Mouse (Mus musculus): Measurements from ENCODE around the gene Rpap3. TPM values are rescaled to one million over a fixed set of nuclear protein-coding genes. Genes with fewer than 3 reads are reported as not detected.

The Rpap3 gene
- polyA plus RNA-seq, 1 experiment from 2014 or later, result 29.7 TPM

DNA sequence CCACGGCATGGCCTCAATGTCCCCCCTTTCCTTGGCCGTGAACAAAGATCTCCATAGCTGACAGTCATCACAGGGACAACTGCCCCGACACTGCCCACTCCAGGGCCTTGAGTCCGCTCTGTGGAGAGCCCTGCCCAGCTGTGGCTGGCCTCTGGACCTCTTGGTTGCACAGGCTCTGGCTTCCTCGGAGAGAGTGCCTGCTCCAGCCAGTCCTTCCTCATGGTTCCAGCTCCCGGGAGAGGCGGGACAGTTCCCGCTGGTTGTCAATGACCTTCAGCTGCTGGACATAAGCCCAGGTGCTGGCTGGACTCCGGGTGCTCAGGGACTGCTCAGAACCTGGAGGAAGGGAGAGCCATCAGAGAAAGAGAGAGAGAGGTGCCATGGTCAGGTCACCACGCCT, 39.7 kb upstream of the Rpap3 start:
- no peak for DNase-seq (ENCODE audit: low spot score)
- H3K4me3 ChIP-seq, result no peak overlapping the region
- 76% methylated on average over 10 of the region's 10 CpGs for WGBS
- peaks cover 11% of the 10 kb centered on the region; the same call in 1 of the 2 replicates for H3K27me3 ChIP-seq (ENCODE audit: insufficient read depth, poor library complexity, severe bottlenecking)
- peaks cover 51% of the 10 kb centered on the region for H3K4me1 ChIP-seq (replicated peaks)
- no peaks in the 10 kb centered on the region for H3K9me3 ChIP-seq
- H3K36me3 ChIP-seq, result no peaks in the 10 kb centered on the region
- H3K27ac ChIP-seq, result peak overlapping the region; percentile 46

DNA sequence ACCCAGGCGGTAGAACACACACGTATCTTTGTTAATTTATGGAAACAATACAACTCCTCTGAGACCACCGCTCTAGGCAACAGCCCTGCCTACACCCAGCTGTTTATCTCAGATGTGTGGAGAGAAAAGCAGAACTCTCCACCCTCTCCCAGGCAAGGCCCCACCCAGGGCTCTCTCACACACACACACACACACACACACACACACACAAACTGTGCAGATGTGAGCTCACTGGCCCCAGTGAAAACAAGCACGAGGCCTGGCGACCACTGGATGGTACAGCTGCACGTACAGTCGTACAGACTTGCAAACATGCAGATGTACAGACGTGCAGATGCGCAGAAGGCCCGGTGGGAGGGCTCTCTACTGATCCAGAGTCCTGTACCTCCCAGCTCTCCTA, 39.3 kb upstream of the Rpap3 start:
- H3K9me3 ChIP-seq, result no peaks in the 10 kb centered on the region
- peaks cover 11% of the 10 kb centered on the region; the same call in 1 of the 2 replicates for H3K27me3 ChIP-seq (ENCODE audit: insufficient read depth, poor library complexity, severe bottlenecking)
- H3K27ac ChIP-seq, result peak overlapping the region; percentile 46
- peaks cover 47% of the 10 kb centered on the region for H3K4me1 ChIP-seq (replicated peaks)
- H3K36me3 ChIP-seq, result no peaks in the 10 kb centered on the region
- DNase-seq (ENCODE audit: low spot score), result no peak
- WGBS, result 78% methylated on average over 10 of the region's 10 CpGs
- no peak overlapping the region for H3K4me3 ChIP-seq

- WGBS, result 71% methylated on average over 12 of the region's 12 CpGs
- Histone ChIP-seq H3K4me3 (no peak overlapping the region), H3K4me1 (replicated peaks) (peaks cover 38% of the 10 kb centered on the region), H3K9me3 (no peaks in the 10 kb centered on the region), H3K36me3 (no peaks in the 10 kb centered on the region), H3K27ac (peak overlapping the region; percentile 2; the same call in 1 of the 2 replicates), H3K27me3 (ENCODE audit: insufficient read depth, poor library complexity, severe bottlenecking) (peaks cover 2% of the 10 kb centered on the region; the same call in 1 of the 2 replicates)
- no peak for DNase-seq (ENCODE audit: low spot score)
These were observed 38.4 kb upstream of the Rpap3 start for GRCm38 (mm10) chr15:97743961-97744525.

- H3K36me3 ChIP-seq, result no peaks in the 10 kb centered on the region
These were observed 37.6 kb upstream of the Rpap3 start for GRCm38 (mm10) chr15:97743210-97743609.

GRCm38 (mm10) chr15:97742600-97742999, 37.0 kb upstream of the Rpap3 start:
- Histone ChIP-seq H3K9me3 (no peaks in the 10 kb centered on the region), H3K4me1 (replicated peaks) (peaks cover 26% of the 10 kb centered on the region), H3K36me3 (no peaks in the 10 kb centered on the region), H3K4me3 (no peak overlapping the region), H3K27ac (no peak overlapping the region), H3K27me3 (ENCODE audit: insufficient read depth, poor library complexity, severe bottlenecking) (no peaks in the 10 kb centered on the region)
- DNase-seq (ENCODE audit: low spot score), result no peak
- 76% methylated on average over 4 of the region's 4 CpGs for WGBS

More at GRCm38 (mm10) chr15:97743210-97743609, 37.6 kb upstream of the Rpap3 start:
- DNase-seq (ENCODE audit: low spot score), result no peak
- Histone ChIP-seq H3K9me3 (no peaks in the 10 kb centered on the region), H3K4me1 (replicated peaks) (peaks cover 30% of the 10 kb centered on the region), H3K27me3 (ENCODE audit: insufficient read depth, poor library complexity, severe bottlenecking) (no peaks in the 10 kb centered on the region), H3K4me3 (no peak overlapping the region), H3K27ac (0 out of 2 replicates have a peak overlapping the region, but pooled peaks have one; percentile 13)
- WGBS, result 81% methylated on average over 5 of the region's 5 CpGs

GRCm38 (mm10) chr15:97742074-97742473, 36.4 kb upstream of the Rpap3 start:
- H3K4me3 ChIP-seq, result no peak overlapping the region
- no peaks in the 10 kb centered on the region for H3K27me3 ChIP-seq (ENCODE audit: insufficient read depth, poor library complexity, severe bottlenecking)
- no peak overlapping the region for H3K27ac ChIP-seq
- H3K36me3 ChIP-seq, result no peaks in the 10 kb centered on the region
- peaks cover 23% of the 10 kb centered on the region for H3K4me1 ChIP-seq (replicated peaks)
- no peaks in the 10 kb centered on the region for H3K9me3 ChIP-seq
- 78% methylated on average over 7 of the region's 7 CpGs for WGBS
- no peak for DNase-seq (ENCODE audit: low spot score)

DNA sequence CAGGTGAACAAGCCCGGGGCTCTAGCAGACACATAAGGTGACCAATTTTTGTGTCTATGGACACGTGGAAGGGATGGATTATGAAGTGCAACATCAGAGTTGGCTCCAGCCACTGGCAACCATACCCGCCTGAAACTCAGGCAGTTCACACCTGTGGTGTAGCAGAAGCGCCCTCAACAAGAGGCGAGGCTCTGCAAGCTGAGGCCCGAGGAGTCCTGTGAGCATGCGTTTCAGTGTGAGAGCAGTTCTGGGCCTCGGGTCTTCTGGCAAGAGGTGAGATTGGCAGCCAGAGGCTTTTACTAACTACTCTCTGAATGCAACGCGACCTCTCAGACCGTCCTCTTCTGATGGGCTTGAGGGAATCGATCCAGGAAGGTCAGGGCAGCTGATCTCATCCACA, 36.0 kb upstream of the Rpap3 start:
- no peaks in the 10 kb centered on the region for H3K36me3 ChIP-seq
- H3K9me3 ChIP-seq, result no peaks in the 10 kb centered on the region
- no peak overlapping the region for H3K4me3 ChIP-seq
- H3K27ac ChIP-seq, result no peak overlapping the region
- 89% methylated on average over 12 of the region's 12 CpGs for WGBS
- peaks cover 21% of the 10 kb centered on the region for H3K4me1 ChIP-seq (replicated peaks)
- no peak for DNase-seq (ENCODE audit: low spot score)
- H3K27me3 ChIP-seq (ENCODE audit: insufficient read depth, poor library complexity, severe bottlenecking), result no peaks in the 10 kb centered on the region

DNA sequence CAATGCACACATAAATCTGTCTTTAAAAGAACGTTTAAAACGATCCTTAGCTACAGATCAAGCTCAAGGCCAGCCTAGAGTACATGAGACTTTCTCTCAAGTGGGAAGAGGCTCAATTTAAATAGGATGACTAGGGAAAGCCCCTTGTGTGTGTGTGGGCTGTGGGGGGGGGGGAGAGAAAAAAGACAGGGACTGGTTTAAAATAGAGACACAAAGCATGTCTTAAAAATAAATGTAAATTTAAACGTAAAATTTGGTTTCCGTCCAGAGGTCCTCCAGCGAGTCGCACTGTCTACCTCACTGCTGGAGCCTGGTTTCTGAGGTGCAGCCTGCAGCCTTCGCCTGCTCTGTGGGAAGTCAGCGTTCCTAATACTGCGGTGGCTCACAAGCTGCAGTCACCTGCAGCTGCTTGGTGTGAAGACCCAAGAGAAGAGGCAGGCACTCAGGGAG, 34.7 kb upstream of the Rpap3 start:
- H3K27me3 ChIP-seq (ENCODE audit: insufficient read depth, poor library complexity, severe bottlenecking), result no peaks in the 10 kb centered on the region
- H3K27ac ChIP-seq, result no peak overlapping the region
- H3K4me3 ChIP-seq, result no peak overlapping the region
- peaks cover 17% of the 10 kb centered on the region for H3K4me1 ChIP-seq (replicated peaks)
- 88% methylated on average over 9 of the region's 9 CpGs for WGBS
- no peak for DNase-seq (ENCODE audit: low spot score)
- no peaks in the 10 kb centered on the region for H3K36me3 ChIP-seq
- no peaks in the 10 kb centered on the region for H3K9me3 ChIP-seq

DNA sequence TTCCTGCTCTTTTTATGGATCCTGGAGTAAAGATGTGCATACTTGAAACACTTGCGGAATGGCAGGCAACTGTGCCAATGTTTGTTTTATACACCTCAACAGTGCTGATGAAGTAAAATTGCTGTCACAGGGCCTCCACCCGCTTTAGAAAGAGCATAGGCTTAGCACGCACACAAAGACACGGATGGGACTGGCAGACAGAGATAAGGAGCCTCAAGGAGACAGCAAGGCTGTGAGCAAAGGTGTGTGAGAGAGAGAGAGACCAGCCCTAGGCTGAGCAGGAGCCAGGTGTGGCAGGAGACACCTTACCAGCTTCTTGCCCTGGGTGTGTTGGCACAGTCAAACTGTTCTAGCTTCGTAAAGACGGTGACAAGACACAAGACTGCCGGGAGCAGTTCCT, 33.3 kb upstream of the Rpap3 start:
- WGBS, result 93% methylated on average over 7 of the region's 7 CpGs
- H3K36me3 ChIP-seq, result no peaks in the 10 kb centered on the region
- no peak overlapping the region for H3K4me3 ChIP-seq
- H3K9me3 ChIP-seq, result no peaks in the 10 kb centered on the region
- H3K4me1 ChIP-seq (replicated peaks), result 0 out of 2 replicates have a peak, but pooled peaks cover 5% of the 10 kb centered on the region
- DNase-seq (ENCODE audit: low spot score), result no peak
- no peaks in the 10 kb centered on the region for H3K27me3 ChIP-seq (ENCODE audit: insufficient read depth, poor library complexity, severe bottlenecking)
- H3K27ac ChIP-seq, result no peak overlapping the region

DNA sequence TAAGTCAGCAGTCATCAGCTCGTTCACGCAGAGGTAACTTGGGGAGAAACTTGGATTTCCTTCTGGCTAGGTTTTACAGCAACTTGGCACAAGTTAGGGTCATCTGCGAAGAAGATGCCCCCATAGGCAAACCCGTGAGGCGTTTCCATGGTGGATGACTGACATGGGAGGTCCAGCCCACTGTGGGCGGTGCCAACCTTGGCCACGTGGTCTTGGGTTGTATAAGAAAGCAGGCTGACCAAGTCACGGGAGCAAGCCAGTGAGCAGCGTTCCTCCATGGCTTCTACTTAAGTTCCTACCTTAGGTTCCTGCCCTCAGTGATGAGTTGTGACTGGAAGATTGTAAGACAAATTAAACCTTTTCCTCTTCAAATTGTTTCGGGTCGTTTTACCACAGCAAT, 26.4 kb upstream of the Rpap3 start:
- Histone ChIP-seq H3K4me1 (replicated peaks) (peaks cover 15% of the 10 kb centered on the region; the same call in 1 of the 2 replicates), H3K9me3 (peaks cover 9% of the 10 kb centered on the region; the same call in 1 of the 2 replicates), H3K4me3 (no peak overlapping the region), H3K36me3 (no peaks in the 10 kb centered on the region), H3K27me3 (ENCODE audit: insufficient read depth, poor library complexity, severe bottlenecking) (0 out of 2 replicates have a peak, but pooled peaks cover 3% of the 10 kb centered on the region), H3K27ac (no peak overlapping the region)
- WGBS, result 92% methylated on average over 11 of the region's 11 CpGs
- no peak for DNase-seq (ENCODE audit: low spot score)

- H3K4me1 ChIP-seq (replicated peaks), result peaks cover 19% of the 10 kb centered on the region; the same call in 1 of the 2 replicates
- H3K27me3 ChIP-seq (ENCODE audit: insufficient read depth, poor library complexity, severe bottlenecking), result 0 out of 2 replicates have a peak, but pooled peaks cover 3% of the 10 kb centered on the region
- no peak for DNase-seq (ENCODE audit: low spot score)
- H3K36me3 ChIP-seq, result no peaks in the 10 kb centered on the region
- 92% methylated on average over 8 of the region's 8 CpGs for WGBS
- no peak within 1 kb of the TSS; the same call in 1 of the 2 replicates for H3K27ac ChIP-seq
- H3K9me3 ChIP-seq, result peaks cover 9% of the 10 kb centered on the region; the same call in 1 of the 2 replicates
- H3K4me3 ChIP-seq, result no peak within 1 kb of the TSS
These were observed 25.5 kb upstream of the Rpap3 start, which contains the start of gene Endou for GRCm38 (mm10) chr15:97731111-97731510. Endou (minus strand) TSS chr15:97731339.

GRCm38 (mm10) chr15:97730365-97730764, 24.7 kb upstream of the Rpap3 start:
- no peak overlapping the region; the same call in 1 of the 2 replicates for H3K27ac ChIP-seq
- DNase-seq (ENCODE audit: low spot score), result no peak
- H3K27me3 ChIP-seq (ENCODE audit: insufficient read depth, poor library complexity, severe bottlenecking), result 0 out of 2 replicates have a peak, but pooled peaks cover 3% of the 10 kb centered on the region
- H3K9me3 ChIP-seq, result peaks cover 9% of the 10 kb centered on the region; the same call in 1 of the 2 replicates
- H3K4me1 ChIP-seq (replicated peaks), result peaks cover 19% of the 10 kb centered on the region; the same call in 1 of the 2 replicates
- no peak overlapping the region for H3K4me3 ChIP-seq
- WGBS, result 62% methylated on average over 6 of the region's 6 CpGs
- H3K36me3 ChIP-seq, result no peaks in the 10 kb centered on the region

GRCm38 (mm10) chr15:97728804-97729203, 23.2 kb upstream of the Rpap3 start:
- no peak for DNase-seq (ENCODE audit: low spot score)
- Histone ChIP-seq H3K4me3 (no peak overlapping the region), H3K27me3 (ENCODE audit: insufficient read depth, poor library complexity, severe bottlenecking) (0 out of 2 replicates have a peak, but pooled peaks cover 3% of the 10 kb centered on the region), H3K9me3 (peaks cover 8% of the 10 kb centered on the region; the same call in 1 of the 2 replicates), H3K27ac (peak overlapping the region; percentile 59; the same call in 1 of the 2 replicates), H3K36me3 (no peaks in the 10 kb centered on the region), H3K4me1 (replicated peaks) (peaks cover 19% of the 10 kb centered on the region; the same call in 1 of the 2 replicates)
- WGBS, result 67% methylated on average over 7 of the region's 7 CpGs

All from hindbrain, embryonic 10.5 days (tissue).